Mouse (Mus musculus) fat pad, adult 2 months (tissue): ENCODE data around the gene Lrig2.
"Not testable (repeated sequence)": the region's sequence is repeated elsewhere in the genome, so short reads cannot be mapped to it uniquely, and the experiment has no call there.

Experiments used
- DNase-seq: peaks from one replicate; pipeline ENCODE4 v3.0.0-alpha.2; 2011; ENCODE audit warnings: low read depth, low spot score; ENCODE audit errors: extremely low read depth

Lrig2 gene

DNA sequence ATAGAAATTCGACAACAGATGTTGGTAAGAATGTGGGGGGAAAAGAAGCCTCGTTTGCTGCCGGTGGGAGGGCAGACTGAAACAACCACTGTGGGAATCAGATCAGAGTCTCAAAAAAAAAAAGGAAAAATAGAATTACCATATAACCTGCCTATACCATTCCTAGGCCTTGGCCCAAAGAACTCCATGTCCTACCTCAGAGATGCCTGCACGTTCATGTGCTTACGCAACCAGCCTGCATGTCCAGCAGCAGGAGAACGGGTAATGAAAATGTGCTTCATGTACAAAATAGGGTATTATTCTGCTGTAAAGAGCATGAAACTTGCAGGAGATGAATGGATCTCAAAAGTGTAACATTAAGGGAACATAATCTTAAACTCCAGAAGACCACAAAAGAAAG, 79.1 kb downstream of the Lrig2 start:
- DNase-seq = no peak

DNA sequence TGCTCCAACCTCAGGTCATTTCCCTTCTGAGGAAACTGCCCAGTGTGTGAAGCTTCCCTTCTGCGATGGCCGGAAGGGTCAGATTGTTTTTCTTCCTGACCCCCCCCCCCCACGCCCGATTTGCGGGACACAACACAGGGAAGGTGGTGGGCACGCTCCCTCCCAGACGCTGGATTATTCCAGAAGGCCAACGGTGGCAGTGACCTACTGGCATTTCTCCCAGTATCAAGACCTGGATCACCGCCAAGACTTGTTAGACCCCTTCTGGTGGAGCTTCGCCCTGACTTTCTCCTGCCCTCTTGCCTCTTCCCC, 79.9 kb downstream of the Lrig2 start:
- DNase-seq = no peak

DNA sequence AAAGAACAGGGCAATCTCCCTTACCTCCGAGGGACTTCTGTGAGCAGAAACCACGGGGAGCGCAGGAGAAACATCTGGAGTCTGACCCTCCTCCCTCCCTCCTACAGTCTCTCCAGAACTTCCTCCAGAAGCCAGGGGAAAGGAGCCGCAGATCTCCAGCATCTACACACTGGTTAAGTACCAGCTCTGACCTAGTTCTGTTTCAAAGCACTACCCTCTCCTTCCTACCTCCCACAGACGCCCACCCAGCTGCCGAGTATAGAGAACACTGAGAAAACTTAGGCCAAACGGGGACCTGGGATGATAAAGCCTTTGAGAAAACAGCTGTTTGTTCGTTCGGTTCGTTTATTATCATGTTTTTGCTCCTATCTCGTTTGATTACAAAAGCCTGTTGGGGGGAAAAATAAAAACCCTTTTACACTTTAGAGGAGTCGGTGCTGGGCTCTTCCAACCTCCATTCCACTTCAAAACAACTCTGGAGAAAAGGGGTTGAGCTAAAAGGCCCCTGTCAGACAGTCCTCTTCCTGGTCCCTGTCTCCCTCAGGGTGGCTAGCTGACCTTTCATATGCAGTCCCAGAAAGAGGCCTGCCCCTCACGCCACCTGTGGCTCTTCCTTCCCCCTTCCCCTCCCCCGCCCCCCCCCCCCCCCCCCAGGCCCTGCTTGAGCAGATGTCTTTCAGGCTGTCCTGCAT, 80.4 kb downstream of the Lrig2 start:
- no peak for DNase-seq

DNA sequence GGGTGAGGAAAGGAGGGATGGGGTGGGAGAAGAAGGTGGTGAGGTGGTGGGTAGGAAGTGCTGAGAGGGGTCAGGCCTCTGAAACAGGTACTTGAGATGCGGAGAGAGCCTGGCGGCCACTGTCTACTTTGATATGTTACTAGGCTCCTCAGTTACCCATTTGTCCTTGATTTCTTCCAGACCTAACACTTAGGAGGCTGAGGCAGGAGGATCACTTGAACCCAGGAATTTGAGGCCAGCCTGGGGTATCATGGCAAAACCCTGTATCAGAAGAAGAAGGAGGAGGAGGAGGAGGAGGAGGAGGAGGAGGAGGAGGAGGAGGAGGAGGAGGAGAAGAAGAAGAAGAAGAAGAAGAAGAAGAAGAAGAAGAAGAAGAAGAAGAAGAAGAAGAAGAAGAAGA, 84.4 kb downstream of the Lrig2 start:
- DNase-seq = not testable (repeated sequence)

DNA sequence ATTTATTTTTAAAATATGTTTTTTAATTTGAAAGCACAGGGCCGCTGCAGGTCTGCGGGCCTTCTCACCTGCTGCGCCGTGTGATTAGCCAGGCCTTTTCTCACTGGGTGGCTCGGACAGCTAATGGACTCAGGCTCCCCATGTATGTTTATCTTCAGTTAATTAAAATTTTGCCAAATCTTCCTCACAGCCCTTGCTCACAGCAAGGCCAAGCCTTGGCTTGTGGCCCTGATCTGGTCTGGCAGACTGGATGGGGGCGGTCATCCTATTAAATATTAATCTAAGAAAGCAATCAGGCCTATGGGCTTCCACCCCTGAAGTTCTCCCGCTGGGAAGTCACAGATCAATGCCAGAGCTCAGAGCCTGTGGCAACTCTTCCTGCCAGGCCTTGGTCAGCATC, 87.4 kb downstream of the Lrig2 start:
- no peak for DNase-seq

DNA sequence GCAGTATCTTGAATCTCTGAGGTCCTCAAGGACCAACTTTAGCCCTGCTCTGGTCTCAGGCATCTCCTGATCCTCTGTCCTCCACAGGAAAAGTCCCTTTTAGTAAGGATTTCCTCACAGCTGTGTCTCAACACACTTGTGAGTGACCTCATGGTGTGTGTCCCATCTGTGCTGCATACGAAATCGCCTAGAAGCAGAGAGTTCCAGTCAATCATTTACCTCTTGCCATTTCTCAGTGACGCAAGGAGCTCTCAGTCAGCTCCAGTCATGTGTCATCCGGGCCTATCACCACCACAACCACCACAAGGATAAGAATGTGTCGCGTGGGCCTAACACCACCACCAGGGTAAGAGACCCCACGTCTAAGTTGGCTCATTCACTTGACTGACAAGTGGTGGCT, 90.8 kb downstream of the Lrig2 start:
- no peak for DNase-seq

DNA sequence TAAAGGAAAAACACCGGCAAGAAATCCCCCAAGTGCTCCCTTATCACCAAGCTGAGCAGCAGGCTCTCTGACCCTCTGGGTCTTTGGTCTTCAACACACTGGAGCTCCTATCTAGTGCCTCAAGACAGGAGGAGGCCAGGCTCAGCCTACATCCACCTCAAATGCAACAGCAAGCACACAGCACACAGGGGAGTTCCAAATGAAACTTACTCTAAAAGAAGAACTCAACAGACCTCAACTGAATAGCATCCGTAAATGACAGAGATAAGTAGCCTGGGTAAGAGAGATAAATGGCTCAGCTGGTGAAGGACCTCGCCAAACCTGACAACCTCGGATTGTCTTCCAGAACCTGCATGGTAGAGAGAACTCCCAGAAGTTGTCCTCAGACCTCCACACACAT, 91.7 kb downstream of the Lrig2 start:
- no peak for DNase-seq

DNA sequence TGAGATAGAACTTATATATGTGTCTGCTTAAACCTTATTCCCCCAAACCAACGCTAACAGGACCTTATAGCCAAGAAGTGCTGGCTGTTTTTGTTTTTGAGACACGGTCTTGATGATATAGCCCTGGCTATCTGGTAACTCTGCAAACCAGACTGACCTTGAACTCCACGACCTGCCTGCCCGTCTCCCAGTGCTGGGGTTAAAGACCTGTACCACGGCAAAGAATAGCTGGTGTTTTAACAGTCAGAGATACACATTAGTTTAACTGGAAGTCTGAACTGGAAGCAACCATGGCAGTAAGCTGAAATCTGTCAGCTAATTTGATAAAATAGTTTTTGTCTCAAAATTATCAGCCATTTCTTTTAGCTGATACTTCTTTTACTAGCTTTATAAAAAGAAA, 94.9 kb downstream of the Lrig2 start:
- DNase-seq = no peak

DNA sequence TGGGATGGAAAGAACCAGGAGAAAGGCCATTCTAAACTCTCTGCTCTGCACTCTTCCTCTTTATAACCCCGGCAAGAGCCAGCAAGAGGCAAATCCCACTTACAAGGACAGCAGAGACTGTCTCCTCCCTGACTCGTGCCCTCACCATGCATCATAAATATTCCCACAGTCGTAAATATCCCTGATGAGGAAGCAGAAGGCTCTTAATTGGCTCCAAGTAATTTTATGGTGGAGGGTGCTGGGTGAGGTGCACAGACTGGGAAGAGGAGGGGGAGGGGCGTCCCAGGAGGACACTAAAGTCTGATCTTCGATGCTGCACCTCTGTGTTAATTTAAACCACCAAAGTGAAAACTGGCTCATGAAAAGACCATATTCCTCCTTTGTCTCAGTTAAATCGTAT, 99.2 kb downstream of the Lrig2 start:
- no peak for DNase-seq

DNA sequence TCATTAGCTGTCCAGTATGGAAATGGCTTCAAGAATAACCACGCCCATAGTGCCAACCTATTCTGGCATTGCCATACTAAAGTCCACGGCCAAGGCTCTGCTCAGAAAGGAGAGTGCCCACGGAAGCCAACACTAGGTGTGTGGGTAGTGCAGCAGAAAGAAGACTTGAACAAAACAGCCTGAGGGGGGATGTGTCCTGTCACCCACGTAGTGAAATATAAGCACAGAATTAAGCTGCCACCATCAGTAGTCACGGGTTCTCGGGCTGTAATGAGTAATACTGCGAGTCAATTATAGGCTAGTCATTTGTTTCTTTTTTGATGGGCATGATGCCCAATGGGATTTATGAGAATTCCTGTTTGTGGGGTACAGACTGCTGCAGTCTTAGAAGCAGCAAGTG, 104.2 kb downstream of the Lrig2 start:
- DNase-seq = peak; percentile 68

DNA sequence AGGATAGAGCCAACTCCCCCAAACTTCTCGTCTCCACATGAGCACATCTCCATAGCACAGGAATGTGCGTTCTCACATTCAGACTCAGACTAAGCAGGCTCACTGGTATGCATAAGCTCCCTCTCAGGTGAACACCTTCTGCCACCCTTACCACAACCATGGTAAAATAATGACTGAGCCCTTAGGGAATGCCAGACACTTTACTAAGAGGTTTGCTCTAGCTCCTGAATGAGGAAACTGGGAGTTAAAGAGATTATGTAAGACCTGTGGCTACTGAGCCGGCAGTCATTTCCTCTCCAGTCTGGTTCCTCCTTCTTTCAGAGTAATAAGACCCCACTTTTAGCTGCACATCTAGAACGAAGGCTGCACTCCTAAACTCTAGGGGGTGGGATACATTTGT, 108.1 kb downstream of the Lrig2 start:
- DNase-seq = no peak

DNA sequence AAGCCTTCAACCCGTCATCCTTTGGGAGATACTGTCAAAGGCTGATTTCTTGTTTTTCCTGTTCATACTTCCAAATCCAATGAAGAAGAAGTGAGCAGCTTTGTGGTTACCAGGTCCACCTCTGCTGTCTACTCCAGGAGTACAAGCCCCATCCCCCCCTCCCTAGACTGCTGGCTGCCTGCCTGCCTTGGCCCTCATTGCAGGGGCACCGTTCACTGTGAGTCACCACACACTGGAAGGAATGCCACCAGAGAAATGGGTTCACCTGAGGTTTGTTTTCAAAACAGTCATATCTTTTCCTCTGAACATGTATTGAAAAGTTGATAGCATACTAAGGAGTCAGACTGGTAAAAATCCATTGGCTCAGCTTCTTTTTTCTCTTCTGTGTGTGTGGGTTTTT, 110.5 kb downstream of the Lrig2 start:
- no peak for DNase-seq

DNA sequence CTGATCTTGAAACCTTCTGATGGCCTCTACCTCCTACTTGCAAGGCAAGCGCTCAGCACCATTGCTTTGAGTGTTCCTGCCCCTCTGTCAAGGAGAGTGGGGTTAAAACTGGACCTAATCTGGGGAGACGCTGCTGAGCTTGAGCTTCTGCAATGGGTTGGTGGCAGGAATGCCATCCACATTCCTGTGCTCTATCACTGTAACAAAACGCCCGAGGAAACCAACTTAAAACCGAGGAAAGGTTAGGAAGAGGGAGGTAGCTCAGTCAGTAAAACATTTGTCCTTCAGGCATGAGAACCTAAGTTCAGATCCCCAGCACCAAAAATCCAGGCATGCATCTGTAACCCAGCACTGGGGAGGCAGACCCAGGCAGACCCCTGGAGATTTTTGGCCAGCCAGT, 111.6 kb downstream of the Lrig2 start:
- DNase-seq = no peak

DNA sequence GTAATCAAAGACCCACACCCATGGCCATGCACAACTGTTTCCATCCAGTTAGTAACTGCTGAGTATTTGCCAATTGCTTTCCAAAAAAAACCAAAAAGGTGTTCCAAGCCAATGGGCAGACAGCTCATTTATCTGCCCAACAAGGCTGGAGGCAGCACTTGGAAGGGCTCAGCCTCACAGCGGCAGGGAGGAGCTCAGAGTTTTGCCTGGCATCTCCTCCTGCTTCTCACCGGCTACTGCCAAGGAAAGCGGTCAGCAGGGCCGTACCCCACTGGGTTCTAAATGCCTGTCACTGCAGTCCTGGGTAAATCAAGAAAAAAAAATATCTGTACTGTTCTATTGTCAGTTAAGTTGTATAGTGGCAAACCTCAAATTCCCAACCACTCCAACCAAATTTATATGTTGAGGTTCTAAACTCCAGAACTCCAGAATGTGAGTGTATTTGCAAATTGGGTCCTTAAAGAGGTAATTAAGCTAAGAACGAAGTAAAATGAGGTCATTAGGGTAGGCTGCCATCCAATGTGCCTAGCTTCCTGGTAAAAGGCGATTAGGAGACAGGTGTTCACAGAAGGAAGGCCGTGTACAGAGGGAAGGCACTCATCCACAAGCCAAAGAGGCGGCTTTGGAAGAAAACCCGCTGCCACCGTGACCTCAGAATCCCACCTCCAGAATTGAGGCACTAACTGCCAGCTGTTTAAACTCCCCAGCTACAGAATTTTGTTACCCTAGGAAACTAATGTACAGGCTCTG, 112.2 kb downstream of the Lrig2 start:
- no peak for DNase-seq

DNA sequence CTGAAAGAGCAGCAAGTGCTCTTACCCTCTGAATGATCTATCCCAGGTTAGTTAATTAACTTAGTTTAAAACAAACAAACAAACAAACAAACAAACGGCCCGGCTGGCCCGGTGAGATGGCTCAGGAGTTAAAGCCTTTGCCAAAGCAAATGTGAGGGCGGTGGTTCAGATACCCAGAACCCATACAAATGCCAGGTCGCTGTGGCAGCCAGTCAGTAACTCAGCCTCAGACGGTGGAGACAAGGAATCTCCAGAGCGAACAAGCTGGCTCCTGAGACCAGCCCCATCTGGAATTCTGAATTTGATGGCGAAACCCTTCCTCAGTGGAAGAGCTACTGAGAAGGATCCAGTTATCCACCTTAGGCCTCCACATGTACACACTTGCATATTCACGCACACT, 114.4 kb downstream of the Lrig2 start:
- no peak for DNase-seq

DNA sequence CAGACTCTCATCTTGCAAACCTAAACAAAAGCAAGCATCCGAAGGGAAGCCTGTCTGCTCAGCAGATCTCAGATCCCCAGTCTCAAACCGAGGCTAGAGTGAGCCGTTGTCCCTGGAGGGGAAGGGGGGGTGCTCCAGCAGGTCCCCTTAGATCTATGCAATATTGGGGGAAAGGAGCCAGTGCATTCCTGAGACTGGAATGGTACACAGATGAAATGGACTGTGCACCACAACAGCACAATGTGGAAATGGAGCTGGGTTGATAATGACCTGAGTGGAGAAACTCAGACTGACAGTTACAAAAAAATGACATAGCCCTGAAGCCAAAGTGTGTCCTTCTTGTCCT, 115.0 kb downstream of the Lrig2 start:
- no peak for DNase-seq

DNA sequence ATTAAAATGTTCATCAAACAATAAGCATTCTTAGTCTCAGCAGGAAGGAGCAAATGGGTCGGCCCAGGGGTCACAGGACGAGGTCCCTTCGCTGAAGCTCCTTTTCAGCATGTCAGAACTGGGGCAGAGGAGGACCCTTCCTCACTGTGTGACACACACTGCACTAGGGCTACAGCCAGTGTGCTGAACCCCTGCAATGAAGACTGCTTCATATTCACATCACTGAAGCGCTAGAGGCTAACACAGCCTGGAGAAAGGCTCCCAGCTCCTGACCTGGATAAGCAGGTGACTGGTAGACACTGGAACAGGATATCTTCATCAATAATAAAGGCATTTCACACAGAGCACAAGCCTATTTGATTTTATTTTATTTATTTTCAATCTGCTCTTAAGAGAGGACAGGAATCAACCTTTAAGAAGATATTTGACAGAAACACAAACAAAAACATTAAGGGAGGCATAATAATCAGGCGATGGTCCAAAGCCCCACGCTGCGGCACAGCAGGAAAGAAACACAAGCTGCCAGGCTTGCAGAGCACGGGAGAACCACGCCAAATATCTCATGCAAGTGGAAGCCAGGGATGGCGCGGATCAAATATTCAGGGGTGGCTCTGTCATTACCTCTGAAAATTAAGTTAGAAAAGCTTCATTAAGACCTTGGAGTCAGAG, 115.5 kb downstream of the Lrig2 start:
- DNase-seq = no peak

DNA sequence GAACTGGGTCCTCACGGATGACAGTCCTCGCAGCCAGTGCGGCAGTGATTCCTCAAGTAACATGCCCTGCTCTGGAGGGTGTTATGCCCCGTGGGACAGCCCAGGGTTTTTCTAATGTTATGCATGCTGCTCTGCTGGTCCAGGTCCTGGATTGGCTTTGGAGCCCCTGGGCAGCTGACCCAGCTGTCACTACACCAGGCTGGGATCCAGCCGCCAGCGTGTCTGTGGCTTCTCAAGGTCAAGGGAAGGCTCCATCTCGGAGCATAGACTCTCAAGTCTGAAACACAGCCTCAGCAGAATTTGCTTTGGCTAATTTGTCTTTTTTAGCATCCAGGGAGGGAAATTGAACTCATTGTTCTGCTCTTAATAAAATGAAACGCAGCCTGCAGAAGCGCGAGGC, 121.6 kb downstream of the Lrig2 start:
- no peak for DNase-seq

DNA sequence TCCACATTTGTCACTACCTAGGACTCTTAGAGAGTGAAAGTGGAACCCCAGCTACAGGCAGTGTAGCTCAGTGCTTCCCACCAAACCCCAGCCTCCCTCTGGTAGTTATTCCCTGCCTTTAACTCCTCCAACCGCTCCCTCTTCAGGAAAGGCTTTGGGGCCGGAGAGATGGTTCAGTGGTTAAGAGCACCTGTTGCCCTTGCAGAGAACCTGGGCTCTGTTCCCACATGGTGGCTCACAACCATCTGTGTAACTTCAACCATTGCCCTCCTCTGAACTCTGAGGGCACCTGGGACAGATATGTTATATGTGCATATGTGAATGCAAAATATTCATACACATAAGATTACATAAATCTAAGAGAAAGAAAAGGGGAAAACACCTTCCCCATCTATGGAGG, 122.3 kb downstream of the Lrig2 start:
- no peak for DNase-seq

DNA sequence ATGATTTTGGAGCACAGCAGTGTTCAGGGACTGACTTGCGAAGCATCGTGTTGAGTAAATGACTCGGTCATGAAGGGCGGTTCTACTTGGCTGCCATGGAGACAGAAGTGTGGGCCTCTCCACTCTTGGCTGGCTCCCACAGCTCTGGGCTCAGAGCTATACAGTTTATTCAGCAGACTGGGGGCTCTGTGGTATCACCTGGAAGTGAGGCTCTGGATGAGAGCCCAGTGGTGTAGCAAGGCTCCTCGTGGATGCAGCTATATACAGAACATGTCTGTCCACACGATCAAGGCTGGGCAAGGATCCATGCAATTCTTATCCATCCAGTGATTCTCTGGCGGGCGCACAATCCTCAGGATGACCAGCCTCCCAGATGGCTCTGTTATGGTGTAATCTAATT, 126.1 kb downstream of the Lrig2 start:
- DNase-seq = no peak

DNA sequence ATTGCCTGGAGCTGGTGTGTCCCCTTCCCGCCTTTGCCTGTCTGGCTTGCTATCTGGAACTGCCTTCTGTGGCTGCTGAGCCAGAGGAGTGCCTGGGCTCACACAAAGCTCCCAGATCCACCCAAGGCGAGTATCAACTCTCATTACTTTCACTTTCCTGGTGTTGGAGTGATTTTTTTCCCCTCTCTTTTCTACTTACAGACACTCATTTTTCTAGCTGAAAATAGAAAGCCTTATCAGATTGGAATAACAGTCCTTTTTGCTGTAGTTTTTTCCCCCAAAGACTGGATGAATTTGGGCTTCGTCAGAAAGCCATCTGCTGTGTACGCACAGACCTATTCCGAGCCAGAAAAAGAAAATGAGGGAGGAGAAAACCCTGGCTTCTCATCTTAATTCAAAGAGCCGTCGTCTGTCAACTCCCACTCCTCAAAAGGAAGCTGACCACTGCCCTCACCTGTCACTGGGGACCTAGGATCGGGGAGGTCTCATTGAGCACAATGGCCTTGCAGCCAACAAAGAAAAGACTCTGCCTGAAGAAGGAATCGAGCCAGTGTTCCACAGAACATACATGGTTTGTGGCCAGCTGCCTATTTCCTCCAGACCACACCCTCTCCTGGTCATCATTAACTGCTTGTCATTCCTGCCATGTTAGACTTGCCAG, 127.9 kb downstream of the Lrig2 start:
- no peak for DNase-seq

DNA sequence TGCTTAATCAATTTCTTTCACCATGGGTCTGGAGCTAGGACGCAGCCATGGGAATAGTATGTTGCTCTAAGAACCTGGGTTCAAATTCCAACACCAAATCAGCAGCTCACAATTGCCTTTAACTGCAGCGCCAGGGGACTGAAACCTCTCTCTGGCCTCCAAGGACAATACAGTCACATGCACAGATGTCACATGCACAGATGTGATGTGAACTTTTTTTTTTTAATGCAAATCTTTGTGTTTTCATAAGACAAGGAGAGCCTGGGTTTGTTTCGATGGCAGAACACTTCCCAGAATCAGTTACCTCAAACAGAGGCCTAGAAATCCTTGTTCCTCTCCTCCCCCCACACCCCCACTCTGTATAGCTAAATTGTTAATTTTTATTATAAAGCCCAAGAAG, 133.5 kb downstream of the Lrig2 start:
- no peak for DNase-seq
